Mouse (Mus musculus) stomach, postnatal 0 days (tissue): ENCODE data around the gene Celf6.

Experiments
- CTCF ChIP-seq: IDR thresholded peaks from 2 replicates; pipeline ENCODE4 v1.5.1; 2016; ENCODE audit warnings: antibody characterized with exemption, low read depth, mild to moderate bottlenecking, moderate library complexity
- EP300 ChIP-seq: optimal IDR thresholded peaks from 2 replicates; pipeline ENCODE3; 2016; ENCODE audit warnings: antibody characterized with exemption

DNA sequence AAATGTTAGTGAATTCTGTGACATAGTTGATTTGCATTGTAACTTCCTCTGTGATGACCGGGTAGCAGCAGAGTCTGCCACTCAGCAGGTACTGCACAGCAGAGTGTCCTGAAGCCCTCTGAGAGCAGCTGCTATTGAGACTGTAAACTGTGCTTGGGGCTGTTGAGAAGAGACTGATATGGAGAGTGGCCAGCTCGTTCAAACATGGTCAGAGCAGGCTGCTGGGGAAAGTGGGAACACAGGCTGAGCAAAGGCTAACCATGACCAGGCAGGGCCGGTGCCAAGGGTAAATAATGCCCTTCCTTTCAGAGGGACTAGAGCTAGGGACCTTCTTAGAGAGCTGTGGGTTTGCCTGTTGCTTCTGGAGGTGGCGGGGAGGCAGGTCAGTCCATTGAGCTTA is 24.0 kb upstream of the Celf6 start:
- TF ChIP-seq CTCF, result no peak
- TF ChIP-seq EP300, result no peak
